Mouse (Mus musculus): ENCODE measurements around the gene Abce1.

GRCm38 (mm10) chr8:79711064-79711961 is at the start of gene Abce1, which contains the start of gene Anapc10:
- TF ChIP-seq GATA1 (IDR thresholded peaks at IDR 0.05; ENCODE audit: low read length) (no peak), TAL1 (IDR thresholded peaks at IDR 0.05; ENCODE audit: low read length) (no peak)
